Mouse (Mus musculus) ES-Bruce4 (cell line): Measurements from ENCODE around the gene Rab5c. TPM values are rescaled to one million over a fixed set of nuclear protein-coding genes. Genes with fewer than 3 reads are reported as not detected.

Experiments used
- H3K27ac ChIP-seq: 2 replicates; pipeline ENCODE4 v1.5.1; 2012; ENCODE audit warnings: low read length, inconsistent platforms; ENCODE audit not compliant: insufficient read depth
- H3K27me3 ChIP-seq: 2 replicates; pipeline ENCODE4 v1.6.1; 2012; ENCODE audit warnings: mild to moderate bottlenecking, low read length, inconsistent platforms; ENCODE audit not compliant: control insufficient read depth, poor library complexity, insufficient read depth, severe bottlenecking
- H3K36me3 ChIP-seq: 2 replicates; pipeline ENCODE4 v1.6.1; 2012; ENCODE audit warnings: inconsistent platforms, mild to moderate bottlenecking, low read length, moderate library complexity; ENCODE audit not compliant: control insufficient read depth, poor library complexity, insufficient read depth, severe bottlenecking
- H3K4me1 ChIP-seq: one replicate; pipeline ENCODE4 v1.8.1; 2011; ENCODE audit warnings: low read length; ENCODE audit not compliant: control insufficient read depth, insufficient read depth
- H3K4me3 ChIP-seq: 2 replicates; pipeline ENCODE4 v1.5.1; 2011; ENCODE audit warnings: low read depth, mild to moderate bottlenecking, low read length
- H3K9ac ChIP-seq: 2 replicates; pipeline ENCODE4 v1.6.1; 2012; ENCODE audit warnings: low read depth, mild to moderate bottlenecking, inconsistent platforms; ENCODE audit not compliant: poor library complexity, severe bottlenecking
- H3K9me3 ChIP-seq: replicated peaks from 2 replicates; pipeline ENCODE4 v1.6.1; 2012; ENCODE audit warnings: mild to moderate bottlenecking, low read length, inconsistent platforms; ENCODE audit not compliant: control insufficient read depth, poor library complexity, insufficient read depth, severe bottlenecking
- CTCF ChIP-seq: IDR thresholded peaks from one replicate; pipeline ENCODE4 v1.8.1; 2011; ENCODE audit warnings: low read depth, low read length
- EP300 ChIP-seq: IDR thresholded peaks from 2 replicates; pipeline ENCODE4 v1.6.1; 2011; ENCODE audit warnings: low read depth, low read length; ENCODE audit not compliant: insufficient read depth
- POLR2A ChIP-seq: IDR thresholded peaks from one replicate; pipeline ENCODE4 v1.8.1; 2011; ENCODE audit warnings: low read length; ENCODE audit not compliant: insufficient read depth
- polyA plus RNA-seq: library from polyadenylated mRNA; stranded (reverse); fragments of >200 nt; gene quantifications from 2 replicates; pipeline ENCODE4 v1.2.4, GENCODE M21; 2011; ENCODE audit warnings: low read depth; ENCODE audit not compliant: missing spikeins, insufficient read depth, insufficient read length

The Rab5c gene
- polyA plus RNA-seq, 1 experiment: 95.2 TPM

DNA sequence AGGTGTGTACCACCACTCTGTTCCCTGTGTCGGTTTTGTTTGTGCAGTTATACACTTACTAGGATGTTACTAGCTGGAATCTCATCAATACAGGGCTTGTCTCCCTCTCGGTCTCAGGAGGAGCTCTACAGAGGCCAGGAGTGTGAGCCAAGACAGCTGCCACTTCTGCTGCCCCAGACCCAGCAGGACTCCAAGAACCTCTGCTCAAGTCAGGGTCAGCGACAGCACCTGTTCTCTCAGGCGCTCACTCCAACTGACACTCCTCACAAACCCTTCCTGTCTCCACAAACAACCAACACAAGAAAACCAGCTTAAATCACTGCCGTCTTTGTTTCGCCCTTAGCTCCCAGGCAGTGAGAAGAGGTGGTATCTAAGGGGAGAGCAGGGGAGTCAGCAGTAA, 9.4 kb downstream of the Rab5c start:
- Histone ChIP-seq H3K27me3 (no peaks in the 10 kb centered on the region), H3K36me3 (peaks cover 4% of the 10 kb centered on the region; the same call in 1 of the 2 replicates), H3K4me3 (no peak overlapping the region), H3K27ac (no peak overlapping the region), H3K4me1 (peaks cover 3% of the 10 kb centered on the region), H3K9me3 (no peaks in the 10 kb centered on the region), H3K9ac (no peak overlapping the region)
- TF ChIP-seq POLR2A (no peak), EP300 (no peak), CTCF (no peak)

DNA sequence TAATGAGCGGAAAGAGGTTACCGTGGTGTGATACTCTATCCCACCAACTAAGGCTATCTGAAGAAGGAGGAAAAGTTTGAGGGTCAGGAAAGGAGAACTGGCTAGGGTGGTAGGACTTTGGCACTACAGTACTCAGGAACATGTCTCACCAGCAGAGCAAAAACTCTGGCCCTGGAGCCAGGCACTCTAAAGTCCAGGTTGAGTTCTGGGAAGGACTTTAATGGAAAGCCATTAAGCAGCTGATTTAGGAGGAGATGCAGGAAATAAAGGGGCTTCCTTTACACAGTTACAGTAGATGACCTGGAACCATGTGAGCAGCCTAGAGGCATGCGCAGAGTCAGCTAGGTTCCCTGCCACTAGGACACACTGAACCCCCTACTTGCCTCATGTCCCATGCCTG, 10.8 kb downstream of the Rab5c start:
- Histone ChIP-seq H3K9me3 (no peaks in the 10 kb centered on the region), H3K4me3 (no peak overlapping the region), H3K27me3 (no peaks in the 10 kb centered on the region), H3K4me1 (peaks cover 3% of the 10 kb centered on the region), H3K9ac (no peak overlapping the region), H3K27ac (no peak overlapping the region), H3K36me3 (peaks cover 2% of the 10 kb centered on the region; the same call in 1 of the 2 replicates)
- TF ChIP-seq CTCF: no peak
- TF ChIP-seq EP300: no peak
- no peak for TF ChIP-seq POLR2A

DNA sequence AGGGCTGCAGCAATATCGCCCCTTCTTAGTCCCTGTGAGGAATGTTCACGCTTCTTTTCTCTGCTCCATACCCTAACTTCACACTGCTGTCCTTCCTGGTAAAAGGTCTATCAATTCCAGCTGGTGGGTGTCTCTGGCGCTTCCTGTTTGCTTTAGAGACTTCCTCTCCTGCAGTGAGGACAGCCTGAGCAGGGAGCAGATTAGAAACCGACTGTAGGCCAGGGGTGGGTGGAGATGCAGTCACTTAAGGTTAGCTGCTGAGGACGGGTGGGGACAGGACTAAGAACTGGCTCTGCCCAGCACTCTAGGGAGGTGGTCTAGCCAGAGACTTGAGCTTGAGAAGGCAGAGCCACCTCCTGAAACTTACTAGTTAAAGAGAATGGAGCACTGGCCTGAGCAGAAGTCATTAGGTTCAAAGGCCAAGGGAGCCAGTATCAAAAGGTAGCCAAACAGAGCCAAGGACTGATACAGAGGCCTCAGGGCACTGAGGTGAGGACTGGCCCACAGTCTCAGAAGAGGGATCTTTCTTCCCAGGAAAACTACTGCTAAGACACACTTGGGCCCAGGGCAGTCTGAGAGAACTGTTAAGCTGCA, 13.0 kb downstream of the Rab5c start:
- Histone ChIP-seq H3K36me3 (peaks cover 2% of the 10 kb centered on the region; the same call in 1 of the 2 replicates), H3K27me3 (no peaks in the 10 kb centered on the region), H3K9me3 (no peaks in the 10 kb centered on the region), H3K4me1 (peaks cover 3% of the 10 kb centered on the region), H3K27ac (peak overlapping the region; percentile 13; the same call in 1 of the 2 replicates), H3K9ac (no peak overlapping the region), H3K4me3 (no peak overlapping the region)
- TF ChIP-seq EP300 (no peak), POLR2A (no peak), CTCF (no peak)

DNA sequence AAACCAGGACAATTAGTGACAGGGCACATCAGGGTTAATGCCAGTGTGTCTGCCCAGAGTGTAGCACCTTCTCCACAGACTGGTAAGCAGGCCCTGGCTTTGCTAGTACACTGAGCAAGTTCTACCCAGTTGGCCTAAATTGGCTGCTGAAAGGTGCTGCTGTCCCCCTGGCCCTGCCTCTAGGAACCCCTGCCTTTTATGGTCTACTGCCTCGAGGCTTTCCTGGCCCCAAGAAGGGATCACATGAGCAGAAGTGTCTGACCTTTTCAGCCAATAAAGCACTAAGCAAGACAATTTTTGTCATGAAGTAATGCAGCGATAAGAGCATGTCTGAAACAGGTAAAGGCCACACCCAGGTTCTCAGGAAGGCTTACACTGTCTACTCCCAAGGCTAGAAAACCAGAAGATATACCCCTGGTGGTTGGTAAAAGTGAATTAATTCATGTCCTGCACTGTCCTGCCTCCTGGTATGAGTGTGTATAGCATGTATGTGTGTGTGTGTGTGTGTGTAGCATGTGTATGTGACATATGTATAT, 15.5 kb downstream of the Rab5c start:
- Histone ChIP-seq H3K9me3 (no peaks in the 10 kb centered on the region), H3K4me1 (peaks cover 7% of the 10 kb centered on the region), H3K4me3 (no peak overlapping the region), H3K27ac (0 out of 2 replicates have a peak overlapping the region, but pooled peaks have one; percentile 3), H3K27me3 (no peaks in the 10 kb centered on the region), H3K36me3 (peaks cover under 1% of the 10 kb centered on the region; the same call in 1 of the 2 replicates), H3K9ac (no peak overlapping the region)
- TF ChIP-seq EP300: no peak
- TF ChIP-seq POLR2A: no peak

DNA sequence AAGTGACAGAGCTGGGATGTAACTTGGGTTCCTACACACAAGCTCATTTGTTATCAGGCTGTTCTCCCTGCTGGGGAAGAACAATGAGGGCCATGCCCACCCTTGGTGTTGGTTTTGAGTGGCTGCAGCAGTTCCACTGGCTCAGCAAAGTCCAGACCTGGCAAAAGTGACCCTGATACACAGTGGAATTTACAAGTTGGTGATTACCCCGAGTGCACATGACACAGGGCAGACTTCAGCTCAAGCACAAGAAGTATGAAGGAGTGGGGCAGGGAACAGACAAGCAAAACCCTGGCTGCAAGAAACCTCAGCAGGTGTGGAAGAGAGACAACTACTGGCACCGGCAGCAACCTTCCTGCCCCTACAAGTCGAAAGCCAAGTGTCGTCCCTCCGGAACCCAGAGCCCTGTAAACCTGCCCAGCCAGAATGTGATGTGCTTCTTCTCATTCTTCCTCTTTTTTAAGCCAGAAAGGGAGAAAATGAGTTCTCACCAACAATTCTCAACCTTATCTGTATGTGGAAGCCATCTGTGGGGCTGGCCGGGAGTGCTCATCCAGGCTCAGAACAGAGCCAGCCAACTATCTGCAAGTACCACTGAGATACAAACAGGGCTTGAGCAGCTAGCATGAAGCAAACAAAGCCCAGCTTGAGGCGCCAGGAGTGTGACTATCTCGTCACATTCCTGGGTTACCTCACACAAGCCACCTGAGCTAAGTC, 16.1 kb downstream of the Rab5c start:
- H3K27ac ChIP-seq: 0 out of 2 replicates have a peak overlapping the region, but pooled peaks have one; percentile 3

DNA sequence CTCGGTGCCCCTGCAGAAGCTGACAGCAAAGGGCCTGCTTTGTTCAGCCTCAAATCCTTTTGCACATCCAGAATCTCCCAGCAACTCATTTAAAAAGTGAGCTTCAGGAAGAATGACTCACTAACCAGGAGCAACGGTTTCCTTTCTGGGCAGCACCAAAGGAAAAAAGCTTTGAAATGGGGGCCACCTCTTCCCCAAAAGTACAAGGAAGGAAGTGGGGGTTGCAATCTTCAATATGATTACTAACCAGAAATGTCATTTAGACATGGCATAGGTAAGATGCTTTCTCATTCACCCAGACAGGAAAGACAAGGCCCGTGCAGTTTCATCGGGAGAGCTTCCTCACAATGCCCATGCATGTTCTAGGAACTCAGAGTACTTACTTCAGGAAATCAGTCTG, 16.8 kb downstream of the Rab5c start:
- Histone ChIP-seq H3K36me3 (peaks cover 3% of the 10 kb centered on the region), H3K4me3 (no peak overlapping the region), H3K4me1 (peaks cover 7% of the 10 kb centered on the region), H3K27me3 (no peaks in the 10 kb centered on the region), H3K27ac (no peak overlapping the region), H3K9ac (no peak overlapping the region), H3K9me3 (no peaks in the 10 kb centered on the region)
- no peak for TF ChIP-seq EP300
- no peak for TF ChIP-seq CTCF

More for the DNA sequence above, 16.1 kb downstream of the Rab5c start:
- Histone ChIP-seq H3K9me3 (no peaks in the 10 kb centered on the region), H3K4me3 (no peak overlapping the region), H3K4me1 (peaks cover 7% of the 10 kb centered on the region), H3K27me3 (no peaks in the 10 kb centered on the region), H3K36me3 (peaks cover 3% of the 10 kb centered on the region; the same call in 1 of the 2 replicates), H3K9ac (no peak overlapping the region)
- no peak for TF ChIP-seq CTCF
- no peak for TF ChIP-seq EP300
- TF ChIP-seq POLR2A: no peak
